In the genomic region with DNA sequence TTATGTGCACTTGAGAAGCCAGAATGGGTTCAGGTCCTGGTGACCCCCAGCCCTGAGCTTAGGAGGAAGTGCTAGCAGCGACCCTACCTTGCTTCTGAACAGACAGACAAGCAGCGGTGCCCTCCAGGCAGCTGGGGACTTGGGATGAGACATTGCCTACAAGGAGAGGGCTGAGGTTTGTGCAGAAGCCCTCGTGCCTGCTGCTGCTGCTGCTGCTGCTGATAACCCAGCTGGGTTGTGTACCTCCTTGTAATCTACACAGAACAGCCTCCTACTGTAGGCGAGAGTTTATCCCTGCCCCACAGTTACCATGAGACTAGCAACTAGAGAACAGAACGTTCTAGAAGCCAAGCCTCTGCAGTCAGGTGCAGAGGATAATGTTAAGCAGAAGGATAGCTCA, we compare ENCODE assay signal across 8 mouse cellular contexts.
DNase-seq lines count a peak whose midpoint lies in the region; ATAC-seq and TF ChIP-seq lines count a peak whose summit lies in the region.

No protein-coding gene starts in this region.

- peaks cover 35% of the 10 kb centered on the region for H3K4me1 ChIP-seq in kidney, postnatal 0 days (replicated peaks; ENCODE audit: insufficient read depth, low read length)
- peaks cover 6% of the 10 kb centered on the region; the same call in 1 of the 2 replicates for H3K4me1 ChIP-seq in cortical plate, adult 2 months (ENCODE audit: control insufficient read depth, insufficient read depth, low read length)
- H3K4me1 ChIP-seq in hindbrain, embryonic 14.5 days (replicated peaks; ENCODE audit: control insufficient read depth, insufficient read depth, low read length): peaks cover 48% of the 10 kb centered on the region
- H3K4me1 ChIP-seq in midbrain, embryonic 12.5 days: peaks cover 69% of the 10 kb centered on the region

- H3K4me3 ChIP-seq in kidney, postnatal 0 days (replicated peaks; ENCODE audit: low read depth, low read length): peak overlapping the region; percentile 43
- peak overlapping the region; percentile 19; the same call in 1 of the 2 replicates for H3K4me3 ChIP-seq in cortical plate, adult 2 months (ENCODE audit: insufficient read depth, low read length)
- H3K4me3 ChIP-seq in hindbrain, embryonic 14.5 days (replicated peaks; ENCODE audit: low read length): peak overlapping the region; percentile 37
- peak overlapping the region; percentile 41 for H3K4me3 ChIP-seq in midbrain, embryonic 12.5 days

- TF ChIP-seq CTCF in kidney, postnatal 0 days (IDR thresholded peaks at IDR 0.05; ENCODE audit: low read depth): no peak
- no peak for TF ChIP-seq CTCF in cortical plate, adult 2 months (IDR thresholded peaks at IDR 0.05; ENCODE audit: extremely low read depth, insufficient read depth, low read length)

- H3K27ac ChIP-seq in kidney, postnatal 0 days: peak overlapping the region; percentile 51
- no peak overlapping the region for H3K27ac ChIP-seq in cortical plate, adult 2 months (ENCODE audit: insufficient read depth, low read length)
- H3K27ac ChIP-seq in hindbrain, embryonic 14.5 days: 0 out of 2 replicates have a peak overlapping the region, but pooled peaks have one; percentile 16
- H3K27ac ChIP-seq in midbrain, embryonic 12.5 days (replicated peaks): peak overlapping the region; percentile 36; the same call in 1 of the 2 replicates

- peak overlapping the region; percentile 57 for H3K9ac ChIP-seq in kidney, postnatal 0 days (ENCODE audit: low read depth, low read length)
- H3K9ac ChIP-seq in hindbrain, embryonic 14.5 days: peak overlapping the region; percentile 58
- H3K9ac ChIP-seq in midbrain, embryonic 12.5 days (replicated peaks): peak overlapping the region; percentile 59

- no peak for TF ChIP-seq POLR2A in cortical plate, adult 2 months (IDR thresholded peaks at IDR 0.05; ENCODE audit: extremely low read depth, insufficient read depth, low read length)

- no peak for ATAC-seq in kidney, postnatal 0 days (replicated peaks; ENCODE audit: low FRiP score, low read depth)
- ATAC-seq in hindbrain, embryonic 14.5 days (ENCODE audit: low FRiP score): no peak
- no peak for ATAC-seq in midbrain, embryonic 12.5 days (ENCODE audit: low FRiP score, low read depth)
- no peak for ATAC-seq in frontal cortex, adult (ENCODE audit: low TSS enrichment)

- peaks cover 5% of the 10 kb centered on the region; the same call in 1 of the 2 replicates for H3K36me3 ChIP-seq in kidney, postnatal 0 days (ENCODE audit: insufficient read depth, low read length)
- peaks cover 17% of the 10 kb centered on the region for H3K36me3 ChIP-seq in hindbrain, embryonic 14.5 days (replicated peaks; ENCODE audit: control insufficient read depth, insufficient read depth)
- H3K36me3 ChIP-seq in midbrain, embryonic 12.5 days: peaks cover 14% of the 10 kb centered on the region

- WGBS in kidney, postnatal 0 days: 10% methylated on average over 5 of the region's 5 CpGs
- WGBS in hindbrain, embryonic 14.5 days: 33% methylated on average over 5 of the region's 5 CpGs
- WGBS in midbrain, embryonic 12.5 days: 41% methylated on average over 5 of the region's 5 CpGs

- H3K4me2 ChIP-seq in kidney, postnatal 0 days (ENCODE audit: low read length): peak overlapping the region; percentile 58
- H3K4me2 ChIP-seq in hindbrain, embryonic 14.5 days (replicated peaks): peak overlapping the region; percentile 69
- peak overlapping the region; percentile 59 for H3K4me2 ChIP-seq in midbrain, embryonic 12.5 days (replicated peaks)

- H3K9me3 ChIP-seq in kidney, postnatal 0 days (replicated peaks; ENCODE audit: low read length): no peaks in the 10 kb centered on the region
- no peaks in the 10 kb centered on the region for H3K9me3 ChIP-seq in hindbrain, embryonic 14.5 days (ENCODE audit: control insufficient read depth, low read length)
- H3K9me3 ChIP-seq in midbrain, embryonic 12.5 days: no peaks in the 10 kb centered on the region

- H3K27me3 ChIP-seq in kidney, postnatal 0 days (ENCODE audit: insufficient read depth, low read length): no peaks in the 10 kb centered on the region
- no peaks in the 10 kb centered on the region for H3K27me3 ChIP-seq in hindbrain, embryonic 14.5 days (ENCODE audit: control insufficient read depth, insufficient read depth, low read length)
- no peaks in the 10 kb centered on the region for H3K27me3 ChIP-seq in midbrain, embryonic 12.5 days

- DNase-seq in kidney, postnatal 0 days (ENCODE audit: low spot score): no peak
- DNase-seq in kidney, adult 8-10 months: no peak
- no peak for DNase-seq in hindbrain, embryonic 14.5 days (ENCODE audit: low spot score)
- DNase-seq in adrenal gland, adult 8-10 months: no peak
- no peak for DNase-seq in right cerebral cortex, adult 2 months (ENCODE audit: low spot score in 2 of 2)
